Mouse (Mus musculus): ENCODE data around the gene Lrguk.

- TF ChIP-seq POLR2A (IDR thresholded peaks at IDR 0.05; ENCODE audit: insufficient read depth, low read depth, low read length) (no peak), CTCF (IDR thresholded peaks at IDR 0.05) (no peak)
Observed at GRCm38 (mm10) chr6:34088986-34089385, 59.7 kb downstream of the Lrguk start.
